Mouse (Mus musculus): ENCODE results near the gene Hoxb4. TPM values are rescaled to one million over a fixed set of nuclear protein-coding genes. Genes with fewer than 3 reads are reported as not detected.

Gene Hoxb4
- polyA plus RNA-seq, 1 experiment from 2014 or later = 0.77 TPM

- no peak; the same call in 1 of the 2 replicates for ATAC-seq (replicated peaks; ENCODE audit: insufficient number of reproducible peaks, low FRiP score, low TSS enrichment)
These were observed 45.7 kb downstream of the Hoxb4 start for GRCm38 (mm10) chr11:96363807-96364206.

DNA sequence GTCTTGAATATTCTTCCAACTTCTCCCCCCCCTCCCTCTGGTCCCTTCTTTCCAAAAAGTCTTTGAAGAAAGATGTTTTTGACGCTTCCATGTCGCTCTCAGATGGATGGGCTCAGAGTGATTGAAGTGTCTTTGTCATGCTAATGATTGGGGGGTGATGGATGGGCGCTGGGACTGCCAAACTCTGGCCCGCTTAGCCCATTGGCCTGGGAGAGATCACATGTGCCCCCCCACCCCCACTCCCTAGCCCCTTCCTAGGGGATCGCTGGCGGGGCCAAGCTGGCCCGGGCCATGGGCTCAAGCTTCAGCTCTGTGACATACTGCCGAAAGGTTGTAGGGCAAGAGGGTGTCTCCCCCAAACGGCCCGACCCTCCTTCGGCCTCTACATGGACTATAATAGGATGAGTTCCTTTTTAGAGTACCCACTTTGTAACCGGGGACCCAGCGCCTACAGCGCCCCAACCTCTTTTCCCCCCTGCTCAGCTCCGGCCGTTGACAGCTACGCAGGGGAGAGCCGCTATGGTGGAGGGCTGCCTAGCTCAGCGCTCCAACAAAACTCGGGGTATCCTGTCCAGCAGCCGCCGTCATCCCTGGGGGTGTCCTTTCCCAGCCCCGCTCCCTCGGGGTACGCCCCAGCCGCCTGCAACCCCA is 47.5 kb downstream of the Hoxb4 start, which contains the start of gene Hoxb1:
Hoxb1 (plus strand) TSS at position 312 of the 651 bp plus-strand sequence.
- no peak for ATAC-seq (replicated peaks; ENCODE audit: insufficient number of reproducible peaks, low FRiP score, low TSS enrichment)
- Histone ChIP-seq H3K9me3 (replicated peaks; ENCODE audit: control insufficient read depth, low read length) (no peaks in the 10 kb centered on the region), H3K27me3 (ENCODE audit: control insufficient read depth, insufficient read depth, low read length) (peaks cover 83% of the 10 kb centered on the region), H3K4me1 (ENCODE audit: control insufficient read depth, insufficient read depth, low read length) (peaks cover 5% of the 10 kb centered on the region; the same call in 1 of the 2 replicates), H3K4me2 (peak within 1 kb of the TSS; percentile 47), H3K36me3 (ENCODE audit: control insufficient read depth, insufficient read depth, low read length) (no peaks in the 10 kb centered on the region), H3K9ac (ENCODE audit: low read depth, low read length) (no peak within 1 kb of the TSS), H3K4me3 (ENCODE audit: low read depth, low read length) (peak within 1 kb of the TSS; percentile 21), H3K27ac (ENCODE audit: low read depth, low read length) (no peak within 1 kb of the TSS)
- 7% methylated on average over 26 of the region's 26 CpGs for WGBS (ENCODE audit: insufficient replicate concordance)

More at GRCm38 (mm10) chr11:96363807-96364206, 45.7 kb downstream of the Hoxb4 start:
- no peak overlapping the region for H3K27ac ChIP-seq (ENCODE audit: low read depth, low read length)
- WGBS (ENCODE audit: insufficient replicate concordance) = 5% methylated on average over 5 of the region's 5 CpGs
- no peaks in the 10 kb centered on the region for H3K36me3 ChIP-seq (ENCODE audit: control insufficient read depth, insufficient read depth, low read length)
- H3K9me3 ChIP-seq (replicated peaks; ENCODE audit: control insufficient read depth, low read length) = no peaks in the 10 kb centered on the region
- H3K4me3 ChIP-seq (ENCODE audit: low read depth, low read length) = no peak overlapping the region
- no peak overlapping the region for H3K4me2 ChIP-seq
- H3K4me1 ChIP-seq (ENCODE audit: control insufficient read depth, insufficient read depth, low read length) = peaks cover 5% of the 10 kb centered on the region; the same call in 1 of the 2 replicates
- H3K9ac ChIP-seq (ENCODE audit: low read depth, low read length) = no peak overlapping the region
- peaks cover 67% of the 10 kb centered on the region for H3K27me3 ChIP-seq (ENCODE audit: control insufficient read depth, insufficient read depth, low read length)

DNA sequence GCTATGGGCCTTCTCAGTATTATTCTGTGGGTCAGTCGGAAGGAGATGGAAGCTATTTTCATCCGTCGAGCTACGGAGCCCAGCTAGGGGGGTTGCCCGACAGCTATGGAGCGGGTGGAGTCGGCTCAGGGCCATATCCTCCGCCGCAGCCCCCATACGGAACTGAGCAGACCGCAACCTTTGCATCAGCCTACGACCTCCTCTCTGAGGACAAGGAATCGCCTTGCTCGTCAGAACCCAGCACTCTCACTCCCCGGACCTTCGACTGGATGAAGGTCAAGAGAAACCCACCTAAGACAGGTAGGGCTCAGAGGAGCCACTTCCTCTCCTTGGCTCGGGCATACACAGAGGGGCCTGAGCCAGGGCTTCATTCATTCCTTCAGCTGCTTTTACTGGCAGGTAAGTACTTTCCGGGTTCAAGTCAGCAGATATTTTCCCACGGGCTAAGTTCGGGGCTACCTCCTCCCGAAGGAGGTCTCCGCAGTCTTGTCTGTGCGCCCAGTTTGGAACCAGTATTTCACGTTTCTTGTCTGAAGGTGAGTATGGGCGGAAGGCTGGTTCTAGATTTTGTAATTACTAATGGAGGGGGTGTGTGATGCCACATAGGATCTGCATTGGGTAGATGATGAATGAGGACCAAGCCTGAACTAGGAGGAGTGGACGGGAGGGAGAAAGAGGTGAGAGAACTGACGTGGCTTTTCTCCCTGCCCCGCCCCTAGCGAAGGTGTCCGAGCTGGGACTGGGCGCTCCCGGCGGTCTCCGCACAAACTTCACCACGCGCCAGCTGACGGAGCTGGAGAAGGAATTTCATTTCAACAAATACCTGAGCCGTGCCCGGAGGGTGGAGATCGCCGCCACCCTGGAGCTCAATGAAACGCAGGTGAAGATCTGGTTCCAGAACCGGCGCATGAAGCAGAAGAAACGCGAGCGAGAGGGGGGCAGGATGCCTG is 48.3 kb downstream of the Hoxb4 start:
- H3K4me3 ChIP-seq (ENCODE audit: low read depth, low read length) = peak overlapping the region; percentile 21
- 2% methylated on average over 47 of the region's 47 CpGs for WGBS (ENCODE audit: insufficient replicate concordance)
- H3K27ac ChIP-seq (ENCODE audit: low read depth, low read length) = no peak overlapping the region
- H3K4me2 ChIP-seq = peak overlapping the region; percentile 47
- H3K4me1 ChIP-seq (ENCODE audit: control insufficient read depth, insufficient read depth, low read length) = peaks cover 5% of the 10 kb centered on the region; the same call in 1 of the 2 replicates
- H3K36me3 ChIP-seq (ENCODE audit: control insufficient read depth, insufficient read depth, low read length) = no peaks in the 10 kb centered on the region
- H3K9me3 ChIP-seq (replicated peaks; ENCODE audit: control insufficient read depth, low read length) = no peaks in the 10 kb centered on the region
- H3K9ac ChIP-seq (ENCODE audit: low read depth, low read length) = no peak overlapping the region
- peaks cover 87% of the 10 kb centered on the region for H3K27me3 ChIP-seq (ENCODE audit: control insufficient read depth, insufficient read depth, low read length)
- no peak for ATAC-seq (replicated peaks; ENCODE audit: insufficient number of reproducible peaks, low FRiP score, low TSS enrichment)

DNA sequence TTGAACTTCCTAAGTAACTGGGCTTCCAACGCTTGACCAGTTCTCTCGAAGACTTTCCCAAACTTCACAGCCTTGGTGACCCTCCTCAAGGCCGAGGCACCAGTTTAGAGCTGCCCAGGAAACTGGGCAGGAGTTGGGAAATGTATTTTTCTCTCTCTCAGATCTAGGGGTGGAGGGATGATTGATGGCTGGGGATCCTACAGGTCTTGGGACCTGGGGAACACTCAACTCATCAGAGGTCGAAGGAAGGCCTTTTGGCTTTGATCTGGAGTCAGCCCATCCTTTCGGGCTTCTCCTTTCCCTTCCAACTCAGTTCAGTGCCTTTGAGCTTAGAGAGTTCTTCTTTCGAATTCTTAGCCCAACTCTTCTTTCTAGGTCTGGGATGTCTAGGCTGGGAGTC is 49.1 kb downstream of the Hoxb4 start:
- Histone ChIP-seq H3K9me3 (replicated peaks; ENCODE audit: control insufficient read depth, low read length) (no peaks in the 10 kb centered on the region), H3K4me1 (ENCODE audit: control insufficient read depth, insufficient read depth, low read length) (peaks cover 5% of the 10 kb centered on the region; the same call in 1 of the 2 replicates), H3K27me3 (ENCODE audit: control insufficient read depth, insufficient read depth, low read length) (peaks cover 87% of the 10 kb centered on the region), H3K36me3 (ENCODE audit: control insufficient read depth, insufficient read depth, low read length) (no peaks in the 10 kb centered on the region), H3K9ac (ENCODE audit: low read depth, low read length) (no peak overlapping the region), H3K4me2 (no peak overlapping the region; the same call in 1 of the 2 replicates), H3K4me3 (ENCODE audit: low read depth, low read length) (no peak overlapping the region; the same call in 1 of the 2 replicates), H3K27ac (ENCODE audit: low read depth, low read length) (no peak overlapping the region)
- WGBS (ENCODE audit: insufficient replicate concordance) = 32% methylated on average over 6 of the region's 6 CpGs
- ATAC-seq (replicated peaks; ENCODE audit: insufficient number of reproducible peaks, low FRiP score, low TSS enrichment) = no peak

DNA sequence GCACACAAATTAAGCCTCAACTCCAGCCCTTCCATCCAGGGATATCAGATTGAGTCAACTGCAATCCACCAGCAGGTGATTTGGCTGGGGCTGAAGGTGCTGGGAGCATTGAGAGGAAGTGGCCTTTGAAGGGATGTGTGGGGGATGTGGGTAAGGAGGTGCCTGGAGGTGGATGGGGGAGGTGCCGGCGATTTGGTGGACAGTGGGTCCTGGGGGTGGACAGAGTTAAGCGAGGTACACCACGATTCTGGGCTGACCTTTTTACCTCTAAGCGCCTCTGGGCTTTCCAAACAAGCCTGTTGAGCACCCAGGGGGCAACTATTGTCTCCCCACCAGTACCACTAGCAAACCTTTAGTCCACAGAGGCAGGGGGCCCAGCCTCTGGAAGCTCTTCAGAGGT is 50.6 kb downstream of the Hoxb4 start:
- 21% methylated on average over 5 of the region's 5 CpGs for WGBS (ENCODE audit: insufficient replicate concordance)
- no peak for ATAC-seq (replicated peaks; ENCODE audit: insufficient number of reproducible peaks, low FRiP score, low TSS enrichment)
- Histone ChIP-seq H3K9ac (ENCODE audit: low read depth, low read length) (no peak overlapping the region), H3K4me2 (no peak overlapping the region), H3K36me3 (ENCODE audit: control insufficient read depth, insufficient read depth, low read length) (no peaks in the 10 kb centered on the region), H3K4me3 (ENCODE audit: low read depth, low read length) (no peak overlapping the region), H3K27me3 (ENCODE audit: control insufficient read depth, insufficient read depth, low read length) (peaks cover 85% of the 10 kb centered on the region), H3K27ac (ENCODE audit: low read depth, low read length) (no peak overlapping the region), H3K4me1 (ENCODE audit: control insufficient read depth, insufficient read depth, low read length) (peaks cover 8% of the 10 kb centered on the region; the same call in 1 of the 2 replicates), H3K9me3 (replicated peaks; ENCODE audit: control insufficient read depth, low read length) (no peaks in the 10 kb centered on the region)

- no peak overlapping the region for H3K4me3 ChIP-seq (ENCODE audit: low read depth, low read length)
- WGBS (ENCODE audit: insufficient replicate concordance) = 29% methylated on average over 7 of the region's 7 CpGs
- H3K27ac ChIP-seq (ENCODE audit: low read depth, low read length) = no peak overlapping the region
- H3K9ac ChIP-seq (ENCODE audit: low read depth, low read length) = no peak overlapping the region
- peaks cover 85% of the 10 kb centered on the region for H3K27me3 ChIP-seq (ENCODE audit: control insufficient read depth, insufficient read depth, low read length)
- no peak for ATAC-seq (replicated peaks; ENCODE audit: insufficient number of reproducible peaks, low FRiP score, low TSS enrichment)
- peaks cover 8% of the 10 kb centered on the region; the same call in 1 of the 2 replicates for H3K4me1 ChIP-seq (ENCODE audit: control insufficient read depth, insufficient read depth, low read length)
- H3K9me3 ChIP-seq (replicated peaks; ENCODE audit: control insufficient read depth, low read length) = no peaks in the 10 kb centered on the region
- H3K36me3 ChIP-seq (ENCODE audit: control insufficient read depth, insufficient read depth, low read length) = no peaks in the 10 kb centered on the region
- H3K4me2 ChIP-seq = no peak overlapping the region
These were observed 51.1 kb downstream of the Hoxb4 start for GRCm38 (mm10) chr11:96369140-96369539.

MicroRNAs encoded within 50 kb of the gene (microRNA counts, 519-probe panel; counts per million panel counts)
- 4,328 counts per million, percentile 34 among the panel's probes with 10 or more counts for microRNA mmu-miR-10a

Small RNAs within 50 kb of the gene (microRNA-seq; reads per million reads assigned to microRNA genes)
- gene Mir10a (ENCODE audit: borderline number of aligned reads) = 5,287 reads per million, percentile 93 among the genes with 10 or more reads in this experiment

Other genes starting within 250 kb of the Hoxb4 start
- gene Atp5g1, start 242.6 kb upstream of the Hoxb4 start, polyA plus RNA-seq (2014; fragmentation: Nextera tagmentation; extraction: Ambion mirVana) = 1,582 and 1,616 TPM in 2 replicates
- gene Calcoco2, start 206.3 kb upstream of the Hoxb4 start, polyA plus RNA-seq (2014; fragmentation: Nextera tagmentation; extraction: Ambion mirVana) = not detected in 2 replicates
- gene Ttll6, start 184.5 kb upstream of the Hoxb4 start, polyA plus RNA-seq (2014; fragmentation: Nextera tagmentation; extraction: Ambion mirVana) = not detected in 2 replicates
- gene Hoxb13, start 124.0 kb upstream of the Hoxb4 start, polyA plus RNA-seq (2014; fragmentation: Nextera tagmentation; extraction: Ambion mirVana) = not detected in 2 replicates
- gene Hoxb9, start 46.8 kb upstream of the Hoxb4 start, polyA plus RNA-seq (2014; fragmentation: Nextera tagmentation; extraction: Ambion mirVana) = 0.09 TPM in 1 of 2 replicates, not detected in the other
- 0.06 TPM in 1 of 2 replicates, not detected in the other for gene Hoxb8, start 36.4 kb upstream of the Hoxb4 start, polyA plus RNA-seq (2014; fragmentation: Nextera tagmentation; extraction: Ambion mirVana)
- gene Hoxb7, start 31.6 kb upstream of the Hoxb4 start, polyA plus RNA-seq (2014; fragmentation: Nextera tagmentation; extraction: Ambion mirVana) = 0.28 and 0.31 TPM in 2 replicates
- 0.32 and 0.90 TPM in 2 replicates for gene Hoxb6, start 25.8 kb upstream of the Hoxb4 start, polyA plus RNA-seq (2014; fragmentation: Nextera tagmentation; extraction: Ambion mirVana)
- gene Hoxb5, start 14.9 kb upstream of the Hoxb4 start, polyA plus RNA-seq (2014; fragmentation: Nextera tagmentation; extraction: Ambion mirVana) = 0.65 and 2.4 TPM in 2 replicates
- 0.74 and 1.0 TPM in 2 replicates for gene Hoxb3, start 5.1 kb downstream of the Hoxb4 start, polyA plus RNA-seq (2014; fragmentation: Nextera tagmentation; extraction: Ambion mirVana)
- 4.5 and 7.4 TPM in 2 replicates for gene Hoxb2, start 32.3 kb downstream of the Hoxb4 start, polyA plus RNA-seq (2014; fragmentation: Nextera tagmentation; extraction: Ambion mirVana)
- 0.19 TPM in 1 of 2 replicates, not detected in the other for gene Hoxb1, start 47.5 kb downstream of the Hoxb4 start, polyA plus RNA-seq (2014; fragmentation: Nextera tagmentation; extraction: Ambion mirVana)
- 0.46 and 0.84 TPM in 2 replicates for gene Skap1, start 146.3 kb downstream of the Hoxb4 start, polyA plus RNA-seq (2014; fragmentation: Nextera tagmentation; extraction: Ambion mirVana)